Mouse (Mus musculus) layer of hippocampus, adult 2 months (tissue): ENCODE results near the gene Prmt3. TPM values are rescaled to one million over a fixed set of nuclear protein-coding genes. Genes with fewer than 3 reads are reported as not detected.

Source experiments
- DNase-seq, 2 experiments: peaks; one replicate each; pipeline ENCODE4 v3.0.0; 2022; ENCODE audit warnings: low spot score in 2 of 2
- H3K27ac ChIP-seq: fragments of 200-600 bp; 2 replicates; pipeline ENCODE4 v1.8.1; 2022
- H3K4me3 ChIP-seq: fragments of 200-600 bp; 2 replicates; pipeline ENCODE4 v1.8.1; 2022; ENCODE audit warnings: mild to moderate bottlenecking
- CTCF ChIP-seq: fragments of 200-600 bp; conservative IDR thresholded peaks from 2 replicates; pipeline ENCODE4 v1.8.1; 2022; ENCODE audit warnings: antibody characterized with exemption, mild to moderate bottlenecking, moderate library complexity
- total RNA-seq, 2 experiments: library from RNA; stranded (reverse); gene quantifications; 2 replicates each; pipeline ENCODE4 v1.2.3; 2021

Prmt3 gene
- total RNA-seq, 2 experiments from 2014 or later: 33.5 to 35.0 TPM

DNA sequence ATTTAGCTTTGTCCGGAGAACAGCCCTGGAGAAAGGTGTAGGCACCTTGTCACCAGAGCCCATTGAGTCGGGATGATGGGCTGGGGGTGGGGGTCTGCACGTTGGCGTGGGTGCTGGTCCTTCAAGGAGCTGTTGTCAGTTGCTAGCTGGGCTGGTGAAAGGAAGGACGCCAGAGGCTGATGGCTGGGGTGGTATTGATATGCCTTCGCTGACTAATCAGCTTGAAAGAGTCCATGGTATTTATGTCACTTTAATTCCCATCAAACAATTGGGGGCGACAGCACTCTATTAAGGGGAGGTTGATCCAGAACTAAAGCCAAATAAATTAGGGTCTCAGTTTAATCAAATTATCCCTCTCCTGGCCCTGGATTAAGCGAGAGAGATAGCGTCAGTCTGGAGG, 9.6 kb upstream of the Prmt3 start:
- no peak for TF ChIP-seq CTCF

GRCm38 (mm10) chr7:49774396-49774795, 3.8 kb upstream of the Prmt3 start:
- Histone ChIP-seq H3K27ac (no peak overlapping the region), H3K4me3 (no peak overlapping the region)
- TF ChIP-seq CTCF: no peak
- no peak for DNase-seq

More for the DNA sequence above, 9.6 kb upstream of the Prmt3 start:
- DNase-seq: no peak
- Histone ChIP-seq H3K4me3 (no peak overlapping the region), H3K27ac (no peak overlapping the region)

DNA sequence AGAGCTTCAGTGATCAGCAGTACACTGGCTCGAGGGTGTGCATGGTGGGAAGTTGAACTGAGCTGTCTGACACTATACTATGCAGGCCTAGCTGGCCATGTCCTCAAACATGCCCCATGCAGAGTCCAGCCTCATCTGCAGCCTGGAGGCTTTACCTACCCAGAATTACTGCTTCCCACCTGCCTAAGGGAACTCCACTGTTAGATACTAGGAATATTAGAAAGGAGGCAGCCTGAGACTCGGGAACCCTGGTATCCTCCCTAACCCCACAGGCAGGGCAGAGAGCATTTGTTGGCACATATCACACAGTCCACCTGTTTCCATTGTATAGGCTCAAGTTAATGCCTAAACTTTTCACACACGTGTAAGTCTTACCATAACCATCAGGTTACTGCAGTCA, 561 bp upstream of the Prmt3 start:
- Histone ChIP-seq H3K27ac (peak overlapping the region; percentile 37; the same call in 1 of the 2 replicates), H3K4me3 (no peak overlapping the region)
- no peak for TF ChIP-seq CTCF
- no peak for DNase-seq

GRCm38 (mm10) chr7:49778904-49779615, 914 bp downstream of the Prmt3 start:
- peak overlapping the region; percentile 80 for H3K4me3 ChIP-seq
- H3K27ac ChIP-seq: peak overlapping the region; percentile 93; the same call in 1 of the 2 replicates
- DNase-seq: no peak
- TF ChIP-seq CTCF: no peak

- H3K4me3 ChIP-seq: no peak overlapping the region
- DNase-seq: no peak
- no peak overlapping the region for H3K27ac ChIP-seq
- no peak for TF ChIP-seq CTCF
These were observed 4.9 kb downstream of the Prmt3 start for GRCm38 (mm10) chr7:49783017-49783416.

- no peak for TF ChIP-seq CTCF
- Histone ChIP-seq H3K4me3 (no peak overlapping the region), H3K27ac (no peak overlapping the region)
- DNase-seq: no peak
These were observed 7.0 kb downstream of the Prmt3 start for GRCm38 (mm10) chr7:49785141-49785540.

DNA sequence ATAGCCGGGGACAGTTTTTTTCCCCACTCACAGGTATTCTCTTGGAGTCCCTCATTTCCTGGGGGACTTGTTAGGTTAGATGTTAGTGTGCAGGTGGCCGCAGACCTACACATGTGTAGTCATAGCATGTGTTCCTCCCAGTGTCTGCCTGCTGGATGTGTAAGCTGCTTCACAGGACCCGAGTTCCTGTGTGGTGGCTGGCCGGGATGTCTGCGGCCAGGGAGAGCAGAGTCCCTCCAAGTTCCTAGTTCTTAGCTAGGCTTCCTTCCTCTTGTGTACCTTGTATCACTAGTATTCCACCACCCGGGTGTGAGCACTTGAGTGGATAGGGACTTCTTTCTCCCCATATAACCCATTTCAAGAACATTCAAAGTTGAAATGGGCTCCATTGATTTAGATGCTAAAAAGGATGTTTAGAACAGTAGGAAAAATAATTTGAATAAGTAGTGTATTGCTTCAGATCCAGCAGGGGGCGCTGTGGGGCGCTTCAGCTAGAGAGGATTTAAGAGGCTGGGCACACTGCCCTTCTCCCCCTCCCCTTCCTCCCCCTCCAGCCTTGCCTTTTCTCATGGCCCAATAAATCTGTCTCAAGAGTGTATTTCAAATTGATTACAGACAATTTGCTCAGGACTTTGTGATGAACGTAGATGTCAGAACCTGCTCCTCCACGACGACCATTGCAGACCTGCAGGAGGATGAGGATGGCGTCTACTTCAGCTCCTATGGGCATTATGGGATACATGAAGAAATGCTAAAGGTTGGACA, 8.7 kb downstream of the Prmt3 start:
- TF ChIP-seq CTCF: peak; percentile 90
- peak in 1 of 2 experiments; percentile 64 for DNase-seq

GRCm38 (mm10) chr7:49787383-49787645, 9.2 kb downstream of the Prmt3 start:
- no peak for TF ChIP-seq CTCF
- H3K4me3 ChIP-seq: no peak overlapping the region
- H3K27ac ChIP-seq: no peak overlapping the region
- DNase-seq: no peak

More for the DNA sequence above, 8.7 kb downstream of the Prmt3 start:
- H3K27ac ChIP-seq: no peak overlapping the region
- H3K4me3 ChIP-seq: no peak overlapping the region

DNA sequence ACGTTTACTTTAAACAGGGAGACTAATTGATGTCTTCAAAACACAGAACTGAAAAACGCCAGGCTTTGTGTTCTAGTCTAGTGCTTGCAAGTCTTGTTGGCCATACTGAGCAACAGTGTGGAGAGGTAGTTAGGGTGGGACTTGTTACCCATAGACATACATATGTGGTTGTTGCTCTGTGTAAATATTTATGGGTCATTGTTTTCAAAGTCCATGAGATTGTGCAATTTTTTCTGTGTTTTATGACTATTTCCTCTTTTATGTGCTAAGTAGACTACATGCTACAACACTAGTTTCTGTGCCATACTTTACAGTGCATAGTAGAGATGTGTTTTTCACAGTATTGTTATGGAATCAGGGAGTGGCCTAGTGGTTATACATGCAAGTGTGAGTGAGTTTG, 16.2 kb downstream of the Prmt3 start:
- no peak for TF ChIP-seq CTCF
- no peak overlapping the region for H3K4me3 ChIP-seq
- H3K27ac ChIP-seq: no peak overlapping the region
- DNase-seq: no peak

GRCm38 (mm10) chr7:49797171-49797570, 19.0 kb downstream of the Prmt3 start:
- Histone ChIP-seq H3K27ac (no peak overlapping the region), H3K4me3 (no peak overlapping the region)
- DNase-seq: no peak
- no peak for TF ChIP-seq CTCF

DNA sequence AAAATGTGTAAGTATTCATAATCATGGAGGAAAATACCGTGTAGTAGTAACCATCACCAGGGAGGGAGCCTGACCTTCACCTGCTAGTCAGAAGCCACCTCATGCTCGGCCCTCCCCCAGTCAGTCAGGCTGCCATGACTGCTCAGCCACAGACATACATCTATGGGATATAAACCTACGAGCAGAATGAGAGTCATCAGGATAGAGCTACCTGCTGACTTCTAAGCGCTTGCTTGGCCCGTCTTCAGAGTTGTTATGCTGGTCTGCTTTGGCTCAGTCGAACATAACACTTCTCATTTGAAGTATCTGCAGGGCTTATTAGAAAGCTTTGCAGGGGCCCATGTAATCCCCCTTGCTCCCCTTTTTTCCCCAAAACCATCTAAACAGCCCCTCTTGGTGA, 25.4 kb downstream of the Prmt3 start:
- H3K27ac ChIP-seq: no peak overlapping the region; the same call in 1 of the 2 replicates
- no peak for TF ChIP-seq CTCF
- H3K4me3 ChIP-seq: no peak overlapping the region
- no peak for DNase-seq

GRCm38 (mm10) chr7:49804638-49805165, 26.6 kb downstream of the Prmt3 start:
- no peak for TF ChIP-seq CTCF
- no peak for DNase-seq
- H3K27ac ChIP-seq: peak overlapping the region; percentile 70

GRCm38 (mm10) chr7:49805618-49806017, 27.5 kb downstream of the Prmt3 start:
- DNase-seq: no peak
- H3K27ac ChIP-seq: no peak overlapping the region; the same call in 1 of the 2 replicates
- no peak for TF ChIP-seq CTCF
- no peak overlapping the region for H3K4me3 ChIP-seq

More at GRCm38 (mm10) chr7:49804638-49805165, 26.6 kb downstream of the Prmt3 start:
- no peak overlapping the region for H3K4me3 ChIP-seq

DNA sequence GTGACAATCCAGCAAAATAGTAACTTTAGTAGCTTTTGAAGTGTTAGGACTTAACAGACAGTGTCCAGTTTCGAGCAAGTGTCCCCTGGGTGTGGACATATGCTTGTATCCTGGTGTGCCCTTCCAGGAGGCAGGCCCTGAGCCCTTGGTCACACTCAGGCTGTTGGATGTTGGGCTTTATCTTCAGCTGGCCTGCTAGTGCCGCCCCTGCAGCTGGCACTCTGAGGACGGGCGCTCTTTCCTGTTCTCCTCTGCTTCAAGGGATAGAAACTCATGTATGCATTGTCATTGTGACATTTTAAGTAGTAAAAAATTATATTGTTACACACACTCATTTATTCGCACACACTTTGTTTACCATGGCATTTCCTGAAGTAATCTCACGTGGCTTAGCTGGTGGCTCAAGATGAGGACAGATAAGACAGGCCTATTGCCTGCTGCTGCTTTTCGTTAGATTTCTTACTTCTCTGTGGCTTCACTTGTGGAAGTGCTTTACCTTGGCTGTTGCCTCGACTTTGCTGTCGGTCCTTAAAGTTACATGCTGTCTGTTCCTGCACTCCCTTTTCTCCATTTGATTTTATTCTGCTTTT, 29.0 kb downstream of the Prmt3 start:
- no peak overlapping the region for H3K27ac ChIP-seq
- TF ChIP-seq CTCF: no peak
- H3K4me3 ChIP-seq: no peak overlapping the region
- no peak for DNase-seq
